Mouse (Mus musculus): ENCODE measurements at regions not wholly inside any gene's neighbourhood (a gene's known extent, or its start where the extent isn't known, plus 50 kb on each side); places are given as distances from the start of the nearest gene placed in this dataset.

DNA sequence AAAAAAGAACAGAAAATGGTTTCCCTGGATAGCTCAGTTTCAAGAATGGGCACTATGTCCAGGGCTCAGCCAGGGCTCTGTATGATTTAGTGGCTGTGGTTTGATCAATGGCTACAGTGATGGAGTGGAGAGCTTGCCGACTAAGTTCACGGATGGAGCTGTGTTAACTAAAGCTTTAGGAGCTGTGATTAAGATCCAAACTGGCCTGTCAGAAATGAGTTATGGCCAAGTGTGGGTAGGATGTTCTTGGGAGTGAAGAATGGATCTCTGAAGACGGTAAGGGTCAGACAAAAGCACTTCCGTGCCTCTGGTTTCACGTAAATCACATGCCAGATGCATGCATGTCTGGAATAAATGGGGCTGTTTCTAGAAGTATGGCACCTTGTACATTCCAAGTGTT lies 447.9 kb upstream of the Adamts9 start:
- DNase-seq = no peak

DNA sequence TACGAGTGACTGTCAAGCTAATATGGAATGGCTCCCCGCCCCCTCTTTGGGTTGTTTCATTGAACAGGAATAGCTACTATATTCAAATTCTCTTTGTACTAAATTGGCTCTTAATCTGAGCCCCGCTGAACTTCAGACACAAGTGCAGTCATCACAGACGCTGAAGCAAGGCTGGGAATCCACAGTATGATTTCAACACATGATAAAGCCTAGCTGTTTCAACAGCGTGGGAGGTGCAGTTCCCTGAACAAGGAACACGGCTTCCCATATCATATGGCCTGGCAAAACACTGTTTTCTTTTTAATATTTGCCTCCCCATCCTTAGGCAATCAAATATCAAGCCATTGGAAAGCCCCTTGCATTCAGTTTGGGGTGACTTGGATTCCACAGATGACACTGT lies 428.0 kb upstream of the Adamts9 start:
- DNase-seq = no peak

DNA sequence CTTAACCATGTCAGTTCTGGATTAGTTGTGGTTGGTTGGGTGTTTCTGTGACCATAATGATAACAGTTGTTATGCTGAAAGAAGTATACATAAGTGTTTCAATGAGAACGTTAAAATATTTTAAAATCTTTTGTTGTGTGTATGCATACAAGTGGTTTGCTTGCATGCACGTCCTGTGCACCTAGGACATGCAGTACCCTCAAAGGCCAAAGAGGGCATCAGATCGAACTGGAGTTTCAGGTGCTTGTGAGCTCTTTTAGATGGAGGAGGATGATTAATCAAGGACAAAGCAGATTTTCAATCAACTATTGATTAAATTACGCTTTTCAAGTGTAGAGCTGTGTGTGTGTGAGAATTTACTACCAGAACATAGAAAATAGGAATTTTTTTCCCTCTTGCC lies 420.6 kb upstream of the Adamts9 start:
- DNase-seq = no peak

DNA sequence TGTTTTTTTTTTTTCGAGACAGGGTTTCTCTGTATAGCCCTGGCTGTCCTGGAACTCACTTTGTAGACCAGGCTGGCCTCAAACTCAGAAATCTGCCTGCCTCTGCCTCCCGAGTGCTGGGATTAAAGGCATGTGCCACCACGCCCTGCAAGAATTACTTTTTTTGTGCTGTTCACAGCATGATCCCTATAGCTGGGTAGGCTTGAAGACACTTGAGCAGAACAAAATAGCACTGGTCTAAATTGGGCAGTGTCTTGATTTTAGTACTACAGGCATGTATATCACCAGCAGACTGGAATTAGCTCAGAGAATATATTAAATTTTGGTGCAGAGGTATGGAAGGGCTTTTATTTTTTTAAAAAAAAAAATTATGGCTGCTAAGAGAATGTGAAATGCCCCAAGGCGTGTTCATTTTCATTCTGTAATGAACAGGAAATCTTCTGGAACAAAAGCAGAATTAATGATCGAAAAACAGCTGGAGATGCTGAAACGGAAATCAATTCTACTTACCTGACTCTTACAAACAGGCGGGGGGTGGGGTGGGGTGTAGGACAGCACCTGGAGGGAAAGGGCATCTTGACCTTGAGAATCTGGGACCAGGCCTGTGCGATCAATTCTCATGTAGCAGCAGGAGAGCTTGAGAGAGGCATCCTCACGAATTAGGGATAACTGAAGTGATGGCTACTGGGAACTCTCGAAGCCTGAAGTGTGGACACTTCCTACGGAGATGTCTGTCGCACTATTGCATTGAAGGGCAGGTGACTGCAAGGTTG lies 410.2 kb upstream of the Adamts9 start:
- no peak for DNase-seq

DNA sequence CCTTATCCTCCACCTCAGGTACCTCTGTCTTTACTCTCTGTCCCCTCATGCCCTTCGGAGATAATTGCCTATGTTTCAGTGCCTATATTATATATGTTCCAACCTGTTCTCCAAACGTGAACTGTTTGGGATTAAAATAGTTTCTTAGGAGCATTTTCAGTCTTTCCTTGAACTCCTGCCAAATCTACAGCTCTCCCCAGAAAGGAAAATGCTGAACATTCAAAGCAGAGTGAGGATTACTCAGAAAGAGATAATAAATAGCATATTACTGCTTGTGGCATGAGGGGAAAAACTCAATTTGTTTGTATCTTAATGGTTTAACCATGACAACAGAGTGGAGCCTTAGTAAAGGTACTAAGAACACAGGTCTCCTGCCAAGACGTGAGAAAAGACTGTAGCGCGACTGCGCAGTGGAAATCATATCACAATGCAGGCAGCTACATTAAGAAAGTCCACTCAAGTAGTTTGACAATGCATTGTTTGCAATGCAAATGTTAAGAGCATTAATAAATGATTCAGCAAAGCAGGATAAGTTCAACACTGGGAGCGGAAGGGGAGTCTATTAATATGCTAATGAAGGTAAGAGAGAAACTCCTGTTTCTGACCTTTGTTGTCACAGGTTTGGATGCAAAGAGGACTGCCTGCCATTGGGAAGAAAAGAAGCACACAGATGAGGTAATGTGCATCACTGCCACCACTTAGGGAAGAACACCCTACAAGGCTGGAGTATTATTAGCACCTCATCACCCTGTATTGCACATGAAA lies 406.8 kb upstream of the Adamts9 start:
- no peak for DNase-seq

DNA sequence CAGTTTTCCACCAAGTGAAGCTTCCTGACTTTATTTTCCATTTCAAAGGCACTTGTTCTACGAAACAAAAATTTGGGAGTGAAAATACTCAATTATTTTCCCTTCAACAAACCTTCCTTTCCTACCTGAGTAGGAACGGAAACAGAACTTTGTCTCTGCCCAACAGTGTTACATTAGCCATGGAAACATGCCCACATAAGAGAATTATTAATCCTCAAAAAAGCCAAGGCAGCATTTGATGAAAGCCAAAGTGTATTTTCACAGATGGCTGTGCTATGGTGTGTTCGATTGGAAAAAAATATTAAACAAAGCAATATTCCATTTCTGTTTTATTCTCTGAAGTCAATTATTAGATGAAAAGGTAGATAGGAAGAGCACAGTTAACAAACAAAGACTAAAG lies 404.8 kb upstream of the Adamts9 start:
- DNase-seq = no peak

DNA sequence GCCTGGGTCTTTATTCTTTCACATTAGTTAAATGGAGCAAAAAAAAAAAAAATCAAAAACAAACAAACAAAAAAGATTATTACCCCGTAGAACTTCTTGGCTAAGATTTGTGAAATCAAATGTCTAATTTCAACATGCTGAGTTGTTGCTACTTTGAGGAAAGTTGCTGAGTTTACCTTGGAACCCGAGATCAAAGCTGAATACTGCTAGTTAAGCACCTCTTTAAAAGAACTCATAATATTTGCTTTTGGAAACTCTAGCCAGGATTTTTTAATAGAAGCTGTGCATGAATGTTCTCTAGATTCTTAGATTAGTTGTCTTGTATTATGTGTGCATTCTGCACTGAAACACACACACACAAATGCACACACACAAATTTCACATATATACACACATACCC lies 385.4 kb upstream of the Adamts9 start:
- DNase-seq = no peak

DNA sequence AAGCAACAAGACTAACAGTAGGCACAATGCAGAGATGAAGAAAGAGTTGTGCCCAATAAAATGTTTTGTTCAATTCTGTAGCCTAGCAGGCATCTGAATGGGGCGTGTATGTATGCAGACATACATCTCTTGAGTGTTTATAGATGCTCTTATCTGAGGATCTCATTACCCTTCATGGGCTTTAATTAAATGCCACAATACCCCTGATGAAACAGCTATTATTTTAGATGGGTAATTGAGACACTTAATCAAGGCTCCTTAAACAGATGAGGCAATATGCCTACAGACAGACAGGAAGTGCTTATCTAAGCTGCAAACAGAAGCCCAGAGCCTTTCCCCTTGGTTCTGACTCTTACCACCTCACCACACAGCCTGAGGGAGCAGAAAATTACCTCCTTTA lies 384.6 kb upstream of the Adamts9 start:
- no peak for DNase-seq

DNA sequence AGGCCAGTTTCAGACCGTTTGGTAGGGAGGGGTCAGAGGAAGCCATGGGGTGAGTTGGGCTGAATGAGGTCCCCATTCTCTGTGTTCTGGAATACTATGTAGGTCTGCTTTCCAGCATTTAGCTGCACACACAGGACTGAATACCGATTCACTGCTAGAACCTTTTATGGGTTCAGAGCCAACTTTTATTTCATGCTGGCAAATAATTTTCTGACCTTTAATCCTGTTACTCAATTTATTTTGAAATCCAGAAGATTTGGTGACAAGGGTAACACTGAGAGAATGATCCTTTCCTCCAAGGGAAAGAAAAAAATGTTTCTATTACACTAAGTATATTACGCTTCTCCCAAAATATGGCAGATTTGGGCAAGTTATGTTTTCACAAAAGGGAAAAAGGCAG lies 380.6 kb upstream of the Adamts9 start:
- DNase-seq = no peak

DNA sequence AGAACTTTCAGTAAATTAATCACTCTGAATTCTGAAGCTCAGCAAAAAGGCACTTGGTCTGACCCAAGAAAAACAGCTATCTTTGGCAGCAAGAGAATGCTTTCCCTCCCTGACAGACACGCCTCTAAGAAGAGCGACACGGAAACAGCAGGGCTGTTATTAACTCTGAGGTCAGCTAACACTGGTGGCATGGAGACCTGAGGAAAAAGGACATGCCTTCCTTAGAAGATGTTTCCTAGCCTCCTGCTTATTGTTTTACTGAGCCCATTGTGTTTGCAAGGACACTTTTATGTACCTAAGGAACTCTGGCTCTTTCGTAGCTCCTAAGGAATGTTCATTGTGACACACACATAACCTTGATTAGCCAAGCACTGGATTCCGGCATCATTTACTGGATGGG lies 371.3 kb upstream of the Adamts9 start:
- peak; percentile 22 for DNase-seq

DNA sequence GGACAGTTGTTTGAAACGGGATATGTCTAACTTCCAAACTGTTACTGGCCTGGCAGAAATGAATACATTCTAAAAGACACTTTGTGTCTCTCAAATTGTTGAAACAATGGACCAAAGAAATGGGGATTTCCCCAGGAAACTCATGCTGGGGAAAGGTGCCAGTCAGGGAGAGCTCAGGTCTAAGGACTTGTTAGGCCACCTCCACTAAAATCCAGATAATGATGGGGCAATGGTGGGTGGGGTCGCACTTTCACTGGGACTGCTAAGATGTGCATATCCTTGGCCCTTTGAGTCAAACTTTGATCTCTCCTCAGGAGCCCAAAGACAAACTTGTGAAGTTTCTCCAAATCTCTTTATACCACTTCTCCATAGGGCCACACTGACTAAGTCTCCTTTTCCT lies 361.9 kb upstream of the Adamts9 start:
- DNase-seq = no peak

DNA sequence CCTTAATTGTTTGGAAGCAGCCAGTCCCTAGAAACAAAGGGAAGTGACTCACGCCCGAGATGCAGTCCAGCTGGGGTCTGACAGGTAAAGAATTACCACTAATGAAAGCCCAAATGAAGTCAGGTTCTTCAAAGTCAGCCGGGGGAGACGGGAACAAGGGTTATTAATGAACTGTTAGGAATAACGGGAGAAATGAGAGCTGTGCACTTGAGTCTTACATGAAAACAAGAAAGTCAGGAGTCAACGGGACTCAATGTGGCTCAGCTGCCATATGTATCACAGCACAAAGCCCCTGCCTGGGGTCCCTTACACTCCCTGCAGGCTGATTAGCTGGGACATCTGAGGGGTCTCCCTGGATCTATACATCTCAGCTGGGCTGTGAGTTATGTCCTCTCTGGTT lies 354.7 kb upstream of the Adamts9 start:
- no peak for DNase-seq

DNA sequence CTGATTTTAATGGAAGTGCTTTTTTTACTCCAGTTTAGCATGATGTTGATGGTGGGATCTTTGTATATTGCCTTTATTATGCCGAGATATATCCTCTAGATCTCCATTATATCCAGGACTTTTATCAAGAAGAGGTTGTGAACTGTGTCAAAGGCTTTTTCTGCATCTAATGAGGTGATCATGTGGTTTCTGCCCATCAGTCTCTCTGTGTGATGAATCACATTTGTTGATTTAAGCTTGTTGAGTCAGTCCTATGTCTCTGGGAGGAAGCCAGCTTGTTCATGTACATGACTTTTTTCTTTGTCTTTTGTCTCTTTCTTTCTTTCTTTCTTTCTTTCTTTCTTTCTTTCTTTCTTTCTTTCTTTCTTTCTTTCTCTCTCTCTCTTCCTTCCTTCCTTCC lies 348.4 kb upstream of the Adamts9 start:
- DNase-seq = no peak

DNA sequence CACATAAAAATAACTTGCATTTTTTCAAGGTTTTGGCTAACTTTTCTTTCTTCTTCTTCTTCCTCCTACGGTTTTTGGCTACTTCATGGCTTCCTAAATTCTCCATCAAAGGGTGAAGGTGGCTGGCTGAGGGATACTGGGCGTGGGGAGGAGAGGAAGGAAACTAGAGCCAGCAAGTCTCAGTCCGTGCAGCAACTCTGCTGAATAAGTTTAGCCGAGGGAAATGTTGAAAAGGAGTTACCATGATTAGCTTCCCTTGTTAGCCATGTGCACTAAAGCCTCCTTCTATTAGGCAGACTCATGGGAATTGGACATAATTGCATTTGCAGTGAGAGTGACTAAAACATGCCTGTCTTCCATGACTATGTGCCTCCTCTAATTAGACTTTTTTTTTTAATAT lies 345.1 kb upstream of the Adamts9 start:
- DNase-seq = no peak

DNA sequence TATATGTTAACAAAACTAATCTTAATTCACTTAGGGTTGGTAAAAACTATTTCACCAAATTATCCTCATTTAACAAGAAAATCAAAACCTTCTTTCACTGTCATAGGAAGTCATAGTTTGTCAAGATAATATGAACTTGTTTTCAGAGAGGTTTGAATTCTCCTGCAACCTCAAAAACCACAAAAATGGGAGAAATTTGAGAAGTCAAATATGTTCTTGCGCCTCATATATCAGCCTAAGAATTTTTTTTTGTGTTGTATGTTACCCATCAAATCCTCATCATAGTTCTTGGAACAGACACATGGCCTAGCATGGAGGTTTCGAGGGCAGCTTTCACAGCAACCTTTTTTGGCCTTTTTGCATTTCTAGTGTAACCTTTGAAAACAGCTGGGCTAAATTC lies 342.5 kb upstream of the Adamts9 start:
- DNase-seq = no peak

DNA sequence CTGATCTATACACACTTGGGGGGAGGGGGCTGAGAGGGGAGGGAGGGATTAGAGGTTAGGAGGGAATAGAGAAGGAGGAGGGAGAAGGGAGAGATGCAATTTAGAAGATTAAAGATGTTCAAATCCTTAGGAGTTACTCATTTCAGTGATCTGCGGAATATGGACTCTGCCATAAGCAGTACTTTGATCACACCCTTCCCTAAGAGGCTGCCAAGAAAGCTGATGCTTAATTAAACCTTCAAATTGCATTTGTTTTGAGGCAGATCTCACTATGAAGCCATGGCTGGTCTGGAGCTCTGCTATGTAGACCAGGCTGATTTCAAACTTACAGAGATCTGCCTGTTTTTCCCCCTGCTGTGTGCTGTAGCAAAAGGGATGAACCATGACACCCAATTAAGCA lies 338.2 kb upstream of the Adamts9 start:
- DNase-seq = no peak

DNA sequence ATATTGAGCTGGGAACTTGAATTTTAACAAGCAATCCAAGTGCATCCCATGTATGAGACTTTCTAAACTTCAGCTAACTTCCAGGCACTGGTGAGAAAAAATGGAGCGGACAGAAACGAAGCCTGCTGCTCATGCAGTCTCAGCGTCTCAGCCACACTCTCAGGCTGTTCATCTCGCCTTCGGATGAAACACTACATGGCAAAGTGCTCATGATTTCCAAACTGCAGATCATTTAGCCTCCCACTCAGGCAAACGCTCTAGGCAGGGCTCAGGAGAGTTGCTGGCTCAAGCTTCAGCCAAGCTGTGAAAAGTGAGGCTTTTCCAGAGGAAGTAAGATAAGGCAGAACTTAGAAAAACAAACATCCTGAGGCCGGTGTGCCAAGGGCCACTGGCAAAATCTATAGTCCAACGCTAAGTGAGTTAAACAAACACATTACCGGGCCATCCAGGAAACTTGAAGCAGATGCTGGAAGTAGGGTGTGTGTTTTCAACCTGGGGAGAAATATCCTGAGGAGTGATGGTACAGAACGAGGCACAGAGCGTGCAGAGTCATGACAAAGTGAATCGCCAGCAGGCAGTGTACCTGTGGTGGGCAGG lies 330.7 kb upstream of the Adamts9 start:
- peak; percentile 50 for DNase-seq

DNA sequence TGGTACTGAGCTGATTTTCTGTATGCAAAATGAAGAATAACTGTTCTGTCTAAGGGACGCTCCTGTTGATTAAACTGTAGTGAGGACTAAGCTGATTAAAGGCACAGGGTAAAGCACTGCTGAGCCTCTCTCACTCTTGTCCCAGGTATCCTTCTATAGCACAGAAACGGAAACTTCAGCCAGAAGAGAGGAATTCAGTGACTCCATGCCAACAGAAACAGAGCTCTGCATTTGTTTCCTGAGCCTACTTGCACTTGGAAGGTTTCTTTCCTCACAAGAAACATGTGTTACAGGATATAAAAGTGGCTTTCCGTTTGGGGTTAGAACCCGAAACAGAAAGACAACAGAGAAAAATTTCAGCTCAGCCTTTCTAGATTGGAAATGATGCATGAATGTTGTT lies 328.9 kb upstream of the Adamts9 start:
- no peak for DNase-seq

DNA sequence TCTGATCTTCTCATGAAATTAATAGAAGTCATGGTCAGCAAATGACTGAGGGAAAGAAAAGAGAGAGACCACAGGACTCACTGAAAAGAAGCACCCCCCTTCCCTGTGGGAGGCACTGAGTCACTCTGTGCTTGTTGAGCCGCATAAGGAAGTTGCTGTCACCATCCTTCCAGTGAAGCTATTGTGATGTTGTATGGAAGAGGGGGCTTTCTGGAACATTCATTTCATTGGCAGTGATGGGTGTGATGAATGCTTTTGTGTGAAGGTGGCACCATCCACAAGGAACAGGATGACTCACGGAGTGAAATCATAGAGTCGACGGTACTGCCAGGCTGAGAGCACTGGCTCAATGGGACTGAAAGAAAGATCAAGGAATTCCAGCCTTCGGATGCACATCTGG lies 323.5 kb upstream of the Adamts9 start:
- DNase-seq = no peak

DNA sequence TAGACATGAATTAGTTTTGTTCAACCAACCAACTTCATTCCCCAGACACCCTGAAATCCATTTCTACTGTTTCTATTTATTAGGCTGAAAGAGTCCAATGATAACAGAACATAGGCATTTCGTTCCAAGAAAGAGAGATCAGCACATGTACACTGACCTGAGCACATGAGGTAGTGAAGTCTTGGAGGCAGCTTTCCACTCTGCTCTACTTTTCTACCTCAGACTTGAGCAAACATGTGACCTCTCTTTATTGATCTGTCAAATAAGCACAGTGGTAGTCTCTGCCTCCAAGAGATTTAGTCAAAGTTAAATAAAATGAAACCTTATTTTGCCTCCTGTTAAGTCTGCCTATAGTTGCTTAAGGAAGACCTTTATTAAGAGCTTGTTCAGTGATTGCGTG lies 321.9 kb upstream of the Adamts9 start:
- no peak for DNase-seq

DNA sequence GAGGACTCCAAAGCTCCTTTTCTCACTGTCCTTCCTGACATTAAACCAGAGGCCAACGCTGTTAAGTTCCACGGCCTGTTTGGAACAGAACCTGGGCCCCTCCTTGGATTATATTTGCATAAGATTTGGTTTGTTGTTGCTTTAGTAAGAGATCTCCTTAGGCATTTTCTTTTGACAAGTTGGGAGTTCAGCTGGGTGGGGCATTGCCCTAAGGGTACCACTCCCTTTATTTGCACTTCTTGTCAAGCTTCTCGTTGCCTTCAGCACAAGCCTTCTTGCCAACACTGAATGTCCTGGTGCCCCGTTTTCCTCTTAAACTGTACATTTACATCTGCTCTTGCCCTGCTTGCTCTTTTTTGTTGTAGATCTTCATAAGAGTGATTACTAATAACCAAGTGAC lies 317.5 kb upstream of the Adamts9 start:
- no peak for DNase-seq

DNA sequence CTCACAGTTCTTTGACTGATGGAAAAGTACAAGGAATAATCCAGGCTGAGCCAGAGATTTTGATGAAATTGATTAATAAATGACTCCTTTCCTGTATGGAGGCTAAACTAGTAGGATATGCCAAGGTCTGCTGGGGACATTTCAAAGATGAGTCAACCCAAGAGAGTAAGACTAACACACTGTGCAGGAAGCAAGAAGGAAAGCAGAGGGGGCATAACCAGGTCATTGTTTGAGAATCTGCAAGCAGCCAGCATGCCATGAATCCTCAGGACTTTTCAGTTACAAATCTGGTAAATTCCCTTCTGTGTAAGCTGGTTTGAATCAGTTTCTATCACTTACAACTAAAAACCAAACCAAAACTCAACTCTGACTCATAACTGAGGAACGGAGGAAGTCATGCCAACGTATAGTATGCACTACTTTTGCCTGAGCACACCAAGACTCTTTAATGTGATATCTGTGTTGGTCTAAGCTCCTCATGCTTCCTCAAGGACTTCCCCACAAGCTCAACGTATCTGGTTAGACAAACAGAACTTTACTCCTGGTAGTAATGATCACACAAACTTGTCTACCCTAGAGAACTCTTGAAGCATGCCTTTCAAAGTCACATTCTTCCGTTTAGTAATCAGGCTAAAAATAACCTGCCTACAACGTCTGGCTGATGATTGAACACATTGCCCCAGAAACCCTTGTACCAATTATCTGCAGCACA lies 314.0 kb upstream of the Adamts9 start:
- no peak for DNase-seq

DNA sequence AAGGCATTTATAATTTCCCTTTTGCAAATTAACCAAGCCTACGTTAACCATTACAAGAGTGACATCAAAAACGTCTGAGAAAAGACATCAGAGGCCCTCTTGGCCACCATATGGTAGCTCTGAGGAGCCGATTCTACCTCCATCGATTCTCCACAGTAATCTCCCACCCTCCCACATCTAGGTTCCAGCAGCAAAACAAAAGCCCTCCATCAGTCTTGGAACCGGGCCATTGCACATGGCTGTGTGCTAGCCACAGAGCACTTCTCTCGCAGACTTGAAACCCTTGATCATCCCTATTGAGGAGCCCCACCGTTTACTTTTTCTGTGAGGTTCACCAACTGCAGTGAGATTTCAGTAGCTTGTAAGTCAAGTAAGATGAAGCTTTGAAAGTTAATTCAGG lies 310.5 kb upstream of the Adamts9 start:
- DNase-seq = no peak
